Mouse (Mus musculus): ENCODE data around the gene Olfr154.
"Not testable (repeated sequence)": the region's sequence is repeated elsewhere in the genome, so short reads cannot be mapped to it uniquely, and the experiment has no call there.

Olfr154 gene

DNA sequence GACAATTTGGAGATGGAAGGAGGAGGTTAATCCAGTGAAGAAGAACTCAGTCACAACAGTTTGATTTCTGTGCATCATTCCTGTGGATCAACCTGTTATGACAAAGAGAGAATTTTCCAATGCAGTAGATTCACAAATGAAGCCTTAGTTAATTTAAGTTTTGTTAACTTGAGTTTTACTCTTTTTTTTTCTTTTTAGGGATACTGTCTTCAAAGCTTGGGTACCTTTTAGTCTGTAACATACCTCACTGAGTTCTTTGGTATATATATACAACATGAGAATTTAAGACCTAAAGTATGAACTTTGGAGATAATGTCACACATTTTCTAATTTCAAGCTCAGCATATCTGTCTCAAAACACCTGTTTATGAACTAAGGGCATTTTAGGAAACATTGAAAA is at the start of gene Olfr154:
TSS of gene Olfr154 (minus strand) at position 101 of the 400 bp plus-strand sequence.
- POLR2A ChIA-PET, CTCF ChIA-PET: not testable (repeated sequence)

DNA sequence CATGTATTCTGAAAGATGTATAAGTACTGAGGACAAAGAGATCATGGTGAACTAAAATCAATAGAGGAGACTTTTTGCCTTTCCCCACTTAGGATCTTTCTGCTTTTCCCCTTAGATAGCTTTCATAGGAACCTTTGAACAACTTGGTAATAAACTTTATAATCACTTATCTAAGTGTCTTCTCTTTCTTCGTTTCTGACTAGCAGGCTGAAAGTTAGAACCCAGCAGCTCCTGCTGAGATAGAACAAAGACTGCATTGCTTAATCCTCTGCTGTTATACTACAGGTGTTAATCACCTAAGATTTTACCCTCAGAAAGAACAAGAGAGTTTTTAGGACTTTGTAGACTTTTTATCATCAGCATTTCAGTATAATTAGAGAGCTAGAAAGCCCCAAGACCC is 46.9 kb upstream of the Olfr154 start:
- ChIA-PET CTCF (no interaction called here), POLR2A (no interaction called here)

DNA sequence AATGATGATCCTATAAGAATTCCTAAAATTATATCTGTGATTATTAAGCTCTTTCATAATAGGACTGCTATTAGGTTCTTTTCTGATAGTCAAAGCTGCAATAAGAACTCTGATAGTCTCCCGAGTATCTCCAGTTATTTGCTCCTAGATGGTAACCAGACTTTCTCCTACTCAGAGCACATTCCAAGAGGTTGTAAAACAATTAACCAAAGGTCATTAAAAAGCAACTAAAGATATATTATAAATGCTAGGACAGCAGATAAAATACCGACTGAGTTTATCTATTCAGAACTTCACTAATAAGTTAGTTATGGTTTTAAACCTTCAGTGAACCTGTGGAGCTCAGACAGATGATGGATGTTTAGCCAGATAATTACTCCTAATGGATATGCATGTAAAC is 46.4 kb upstream of the Olfr154 start:
- POLR2A ChIA-PET, CTCF ChIA-PET: not testable (repeated sequence)

DNA sequence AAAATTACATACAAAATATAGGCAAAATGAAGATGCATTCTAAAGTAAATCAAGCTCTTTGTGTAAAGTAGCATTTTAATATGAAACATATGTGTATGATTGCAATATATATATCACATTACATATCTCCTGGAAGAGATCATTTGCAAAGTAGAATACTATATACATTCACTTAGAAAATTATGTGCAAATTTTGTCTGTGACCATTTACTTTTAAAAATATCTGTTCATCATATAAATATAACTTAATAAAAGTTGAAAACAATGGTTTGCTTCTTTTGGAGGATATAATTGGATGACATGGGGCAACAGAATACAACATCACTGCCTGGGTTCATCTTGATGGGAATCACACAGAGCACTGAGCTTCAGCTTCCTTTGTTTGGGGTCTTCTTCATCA is 24.9 kb upstream of the Olfr154 start, which contains the start of gene Olfr1008:
TSS of gene Olfr1008 (plus strand) at position 301 of the 400 bp plus-strand sequence.
- ChIA-PET POLR2A (no interaction called here), CTCF (no interaction called here)

DNA sequence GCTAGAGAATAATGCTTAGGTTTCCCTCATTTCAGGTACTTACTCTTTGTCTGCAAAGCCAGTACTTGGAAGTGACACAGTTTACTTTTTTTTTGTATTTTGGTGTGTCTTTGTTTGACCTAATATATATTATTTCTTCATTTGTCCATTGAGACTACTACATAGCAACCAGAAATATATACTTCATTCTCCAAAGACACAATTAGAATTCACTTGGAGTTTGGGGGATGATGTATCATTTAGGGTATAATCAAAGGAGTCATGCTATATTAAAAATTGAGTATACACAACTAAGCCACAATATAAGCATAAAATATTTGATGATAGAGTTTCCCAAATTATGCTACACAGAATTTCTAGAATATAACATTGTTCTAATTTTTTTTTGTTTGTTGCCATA is 14.4 kb upstream of the Olfr154 start, which contains the start of gene Olfr1006:
TSS of gene Olfr1006 (minus strand) at position 101 of the 400 bp plus-strand sequence.
- CTCF ChIA-PET: no interaction called here
- POLR2A ChIA-PET: no interaction called here

DNA sequence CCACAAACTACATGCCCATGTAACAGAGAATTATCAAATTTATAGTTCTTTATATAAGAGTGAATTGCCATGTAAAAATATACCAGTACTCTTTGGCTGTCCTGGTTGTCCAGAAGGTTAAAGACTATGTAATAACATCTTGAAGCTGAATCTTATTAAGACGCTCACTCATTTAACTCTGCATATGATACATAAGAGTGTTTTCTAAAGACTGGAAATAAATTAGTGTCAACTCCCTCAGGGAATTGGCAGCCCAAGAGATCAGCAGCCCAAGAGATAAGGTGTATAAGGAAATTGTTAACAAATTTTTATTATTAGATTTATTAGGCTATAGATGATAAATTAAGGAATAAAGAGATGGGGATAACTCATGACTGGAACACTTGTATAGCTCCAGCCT is 13.7 kb downstream of the Olfr154 start, which contains the start of gene Olfr1002:
TSS of gene Olfr1002 (minus strand) at position 101 of the 400 bp plus-strand sequence.
- ChIA-PET CTCF (no interaction called here), POLR2A (no interaction called here)
